Mouse (Mus musculus) brain, embryonic 14.5 days (tissue): ENCODE data around the gene Gm11444. TPM values are rescaled to one million over a fixed set of nuclear protein-coding genes. Genes with fewer than 3 reads are reported as not detected.

Experiments used
- DNase-seq: peaks from one replicate; pipeline ENCODE4 v3.0.0-alpha.2; 2011; ENCODE audit warnings: low read depth
- CTCF ChIP-seq: fragments of 200-500 bp; IDR thresholded peaks from 2 replicates; pipeline ENCODE4 v1.5.1; 2012; ENCODE audit warnings: inconsistent platforms, mild to moderate bottlenecking, moderate library complexity, borderline replicate concordance; ENCODE audit not compliant: insufficient read depth, insufficient read length; ENCODE audit errors: extremely low read depth
- POLR2A ChIP-seq: fragments of 200-500 bp; IDR thresholded peaks from 2 replicates; pipeline ENCODE4 v1.6.1; 2012; ENCODE audit warnings: mild to moderate bottlenecking, inconsistent platforms, borderline replicate concordance; ENCODE audit not compliant: poor library complexity, insufficient read depth, insufficient read length, severe bottlenecking; ENCODE audit errors: extremely low read depth
- polyA plus RNA-seq: library from polyadenylated mRNA; depleted of rRNA; stranded (reverse); fragments of >200 nt; gene quantifications from 2 replicates; pipeline ENCODE4 v1.2.3, GENCODE M21; 2012; rRNA removed

Gm11444 gene
- polyA plus RNA-seq, 1 experiment: not detected

- DNase-seq: no peak
- TF ChIP-seq CTCF (no peak), POLR2A (no peak)
Observed at GRCm38 (mm10) chr11:85799456-85799855, 50.7 kb downstream of the Gm11444 start.

Other genes starting within 250 kb of the Gm11444 start
- gene Tbx2, start 17.8 kb downstream of the Gm11444 start, polyA plus RNA-seq: 5.9 and 8.9 TPM in 2 replicates
- 0.33 and 0.42 TPM in 2 replicates for gene Tbx4, start 36.1 kb upstream of the Gm11444 start, polyA plus RNA-seq